Mouse (Mus musculus) bone marrow, adult 2 months (tissue): Measurements from ENCODE around the gene Olfr65. TPM values are rescaled to one million over a fixed set of nuclear protein-coding genes. Genes with fewer than 3 reads are reported as not detected.

Source experiments
- H3K27ac ChIP-seq: fragments of 200-500 bp; 2 replicates; pipeline ENCODE4 v1.5.1; 2012; ENCODE audit warnings: low read depth, mild to moderate bottlenecking, control low read depth, inconsistent platforms, low read length; ENCODE audit not compliant: control insufficient read depth, poor library complexity, insufficient read depth
- H3K4me1 ChIP-seq: fragments of 200-500 bp; 2 replicates; pipeline ENCODE4 v1.6.1; 2011; ENCODE audit warnings: low read length; ENCODE audit not compliant: control insufficient read depth, insufficient read depth
- H3K4me3 ChIP-seq: fragments of 200-500 bp; replicated peaks from 2 replicates; pipeline ENCODE3; 2011; ENCODE audit warnings: mild to moderate bottlenecking, low read depth, low read length, control low read depth; ENCODE audit not compliant: control insufficient read depth
- CTCF ChIP-seq: fragments of 200-500 bp; IDR thresholded peaks from 2 replicates; pipeline ENCODE4 v1.5.1; 2011; ENCODE audit warnings: low read length, control low read depth; ENCODE audit not compliant: control insufficient read depth, insufficient read depth
- POLR2A ChIP-seq: fragments of 200-500 bp; IDR thresholded peaks from 2 replicates; pipeline ENCODE4 v1.6.1; 2011; ENCODE audit warnings: low read depth, mild to moderate bottlenecking, control low read depth, low read length, borderline replicate concordance; ENCODE audit not compliant: control insufficient read depth
- WGBS: fragments of 180-500 bp; shearing (Covaris S2); methylation state at CpG from one replicate; pipeline ENCODE4 v1.1.7; 2018; 5-methylcytosine and 5-hydroxymethylcytosine counted together
- polyA plus RNA-seq: library from polyadenylated mRNA; stranded (reverse); fragments of >200 nt; gene quantifications from 2 replicates; pipeline ENCODE4 v1.2.4, GENCODE M21; 2011; ENCODE audit warnings: low replicate concordance; ENCODE audit not compliant: missing spikeins, insufficient read depth, insufficient read length

Olfr65 gene
- polyA plus RNA-seq, 1 experiment = not detected

GRCm38 (mm10) chr7:103877093-103877492 is 26.2 kb upstream of the Olfr65 start:
- WGBS = 54% methylated on average over 2 of the region's 2 CpGs
- H3K4me1 ChIP-seq = no peaks in the 10 kb centered on the region
- no peak overlapping the region for H3K27ac ChIP-seq

GRCm38 (mm10) chr7:103886152-103886551 is 17.1 kb upstream of the Olfr65 start, which contains the start of gene Olfr66:
Gene Olfr66 (minus strand): TSS chr7:103886252.
- no peak within 1 kb of the TSS for H3K27ac ChIP-seq
- no peaks in the 10 kb centered on the region for H3K4me1 ChIP-seq
- no peak within 1 kb of the TSS for H3K4me3 ChIP-seq
- TF ChIP-seq POLR2A (no peak), CTCF (no peak)

More at GRCm38 (mm10) chr7:103877093-103877492, 26.2 kb upstream of the Olfr65 start:
- TF ChIP-seq CTCF (no peak), POLR2A (no peak)
- H3K4me3 ChIP-seq = no peak overlapping the region

DNA sequence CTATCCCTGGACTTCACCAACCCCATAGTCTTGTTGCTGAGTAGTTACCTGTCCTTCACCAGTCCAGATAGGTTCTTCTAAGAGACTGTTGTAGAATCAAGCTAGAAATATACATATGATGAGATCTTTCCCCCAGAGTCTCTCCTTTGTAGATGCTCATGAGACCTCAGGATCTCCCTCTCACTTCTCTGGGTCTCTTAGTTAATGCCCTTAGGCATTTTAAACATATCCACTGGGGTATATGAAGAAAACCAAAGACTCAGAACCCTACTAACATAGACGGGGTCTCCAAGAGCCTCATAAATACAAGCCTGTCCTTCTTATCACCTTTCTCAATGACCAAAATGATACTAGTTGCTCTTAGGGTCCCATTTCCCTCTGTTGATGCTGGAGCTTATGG is 8.9 kb upstream of the Olfr65 start, which contains the start of gene Olfr64:
Olfr64 (minus strand) TSS at position 101 of the 400 bp plus-strand sequence.
- TF ChIP-seq POLR2A (no peak), CTCF (no peak)
- H3K27ac ChIP-seq = no peak within 1 kb of the TSS
- no peak within 1 kb of the TSS for H3K4me3 ChIP-seq
- no peaks in the 10 kb centered on the region for H3K4me1 ChIP-seq
- 54% methylated on average over 1 of the region's 1 CpGs for WGBS

DNA sequence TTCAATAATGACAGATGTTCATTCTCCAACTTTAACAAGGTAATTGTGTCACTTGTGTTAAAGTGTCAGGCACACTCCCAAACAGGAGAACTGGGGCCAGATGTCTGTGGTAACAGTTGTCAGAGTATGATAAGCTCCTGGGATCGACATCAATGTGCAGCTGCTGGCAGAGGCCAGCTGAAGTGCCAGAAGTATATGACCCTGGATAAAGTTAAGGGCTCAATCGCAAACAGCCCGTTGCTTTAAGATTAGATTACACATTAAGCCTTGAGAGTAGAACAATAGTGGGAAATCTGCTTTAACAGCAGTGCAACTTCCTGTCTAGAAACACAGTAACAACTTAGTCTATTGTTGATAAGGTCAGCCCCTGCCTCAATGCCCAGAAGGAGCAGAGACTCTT is 6.8 kb downstream of the Olfr65 start:
- no peak overlapping the region for H3K27ac ChIP-seq
- TF ChIP-seq POLR2A = no peak
- H3K4me1 ChIP-seq = peaks cover 4% of the 10 kb centered on the region
- no peak overlapping the region for H3K4me3 ChIP-seq
- WGBS = 3% methylated on average over 3 of the region's 3 CpGs

GRCm38 (mm10) chr7:103912969-103913511 is 9.8 kb downstream of the Olfr65 start:
- Histone ChIP-seq H3K27ac (no peak overlapping the region), H3K4me3 (no peak overlapping the region), H3K4me1 (peaks cover 4% of the 10 kb centered on the region)
- peak; percentile 39; the same call in 1 of the 2 replicates for TF ChIP-seq CTCF
- TF ChIP-seq POLR2A = no peak
- 56% methylated on average over 8 of the region's 8 CpGs for WGBS

DNA sequence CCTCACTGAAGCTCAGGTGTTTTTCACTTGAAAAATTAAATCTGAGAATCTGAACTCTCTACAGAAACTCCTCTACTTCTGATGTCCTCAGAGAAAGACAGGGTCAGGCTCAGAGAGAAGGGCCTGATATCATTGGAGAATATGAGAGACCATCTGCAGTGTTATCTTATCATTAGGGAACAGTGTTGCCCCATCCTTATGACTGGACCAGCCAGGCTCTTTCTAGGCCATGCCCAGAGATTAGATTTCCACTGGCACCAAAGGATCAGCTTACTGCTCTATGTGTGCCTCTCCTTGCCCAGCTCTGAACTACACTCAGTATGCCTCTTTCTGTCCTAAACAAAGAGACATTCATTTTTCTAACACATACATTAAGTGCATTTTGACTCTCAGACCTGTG is 12.1 kb downstream of the Olfr65 start:
- TF ChIP-seq CTCF (no peak), POLR2A (no peak)

DNA sequence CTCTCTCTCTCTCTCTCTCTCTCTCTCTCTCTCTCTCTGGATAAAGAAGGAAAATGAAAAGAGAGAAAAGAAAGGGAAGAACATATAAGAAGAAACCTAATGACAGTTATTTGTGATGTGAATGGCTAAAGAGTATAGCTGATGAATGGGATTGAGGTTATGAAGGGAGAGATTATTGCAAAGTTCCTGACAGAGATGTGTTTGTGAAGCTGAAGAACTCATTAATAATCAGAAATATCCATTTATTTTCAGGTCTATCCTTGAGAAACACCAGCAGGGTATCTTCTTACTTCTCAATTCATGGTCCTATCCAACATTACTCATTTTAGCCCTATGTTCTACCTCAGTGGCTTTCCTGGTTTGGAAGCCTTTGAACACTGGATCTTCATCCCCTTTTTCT is 25.2 kb downstream of the Olfr65 start, which contains the start of gene Olfr631:
Olfr631 (plus strand) TSS at position 301 of the 400 bp plus-strand sequence.
- TF ChIP-seq CTCF = no peak
- Histone ChIP-seq H3K4me3 (no peak within 1 kb of the TSS), H3K4me1 (no peaks in the 10 kb centered on the region), H3K27ac (no peak within 1 kb of the TSS)

More for the DNA sequence above, 12.1 kb downstream of the Olfr65 start:
- H3K4me3 ChIP-seq = no peak overlapping the region
- peaks cover 4% of the 10 kb centered on the region for H3K4me1 ChIP-seq
- no peak overlapping the region for H3K27ac ChIP-seq

DNA sequence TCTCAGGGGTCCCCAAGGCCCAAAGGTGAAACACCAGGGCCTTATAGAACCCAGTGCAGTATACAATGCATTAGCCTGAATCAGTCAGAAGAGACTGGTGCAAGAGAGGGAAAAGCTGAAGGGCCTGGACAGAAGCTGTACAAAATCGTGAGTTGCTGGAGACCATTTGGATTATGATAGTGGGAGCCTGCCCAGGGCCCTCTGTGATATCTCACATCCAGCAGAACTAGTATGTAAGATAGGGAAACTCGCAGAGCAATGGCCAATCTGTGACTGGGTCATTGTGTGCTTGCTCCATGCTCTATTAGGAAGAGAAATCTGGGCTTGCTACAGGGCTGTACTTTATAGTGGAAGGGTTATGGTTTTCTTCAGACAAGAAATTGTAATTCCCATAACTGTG is 31.0 kb downstream of the Olfr65 start, which contains the start of gene Olfr632:
Olfr632 (plus strand) TSS at position 84 of the 400 bp plus-strand sequence.
- TF ChIP-seq POLR2A = no peak
- no peak for TF ChIP-seq CTCF

GRCm38 (mm10) chr7:103942730-103943129 is 39.4 kb downstream of the Olfr65 start:
- WGBS = 39% methylated on average over 2 of the region's 2 CpGs
- TF ChIP-seq CTCF = peak; percentile 77
- TF ChIP-seq POLR2A = no peak
- Histone ChIP-seq H3K4me3 (no peak overlapping the region), H3K27ac (no peak overlapping the region), H3K4me1 (no peaks in the 10 kb centered on the region; the same call in 1 of the 2 replicates)

More for the DNA sequence above, 31.0 kb downstream of the Olfr65 start, which contains the start of gene Olfr632:
- Histone ChIP-seq H3K27ac (no peak within 1 kb of the TSS), H3K4me1 (no peaks in the 10 kb centered on the region), H3K4me3 (no peak within 1 kb of the TSS)
- 65% methylated on average over 2 of the region's 2 CpGs for WGBS
